Mouse (Mus musculus): ENCODE data around the gene Bank1. TPM values are rescaled to one million over a fixed set of nuclear protein-coding genes. Genes with fewer than 3 reads are reported as not detected.

Bank1 gene
- polyA plus RNA-seq, 1 experiment from 2014 or later: 0.93 TPM

DNA sequence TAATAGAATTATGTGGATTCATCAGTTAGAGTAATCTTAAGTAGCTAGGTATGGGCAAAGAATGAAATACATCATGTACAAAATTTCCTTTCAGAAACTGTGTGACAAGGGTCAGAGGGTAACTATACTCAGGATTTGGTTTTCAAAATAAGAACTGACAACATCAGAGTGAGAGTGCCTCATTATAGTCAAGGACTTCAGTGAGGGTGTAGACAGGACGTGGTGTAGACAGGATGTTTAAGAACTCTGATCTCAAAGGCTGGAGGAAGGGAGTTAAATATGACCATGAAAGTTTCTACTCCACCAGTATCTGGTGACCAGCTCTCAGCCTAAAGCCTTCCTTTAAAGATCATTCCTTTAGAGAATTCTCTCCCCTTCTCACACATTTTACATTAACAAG lies 219.4 kb downstream of the Bank1 start:
- Histone ChIP-seq H3K9ac (ENCODE audit: low read depth, low read length) (no peak overlapping the region), H3K36me3 (ENCODE audit: control insufficient read depth, insufficient read depth, low read length) (no peaks in the 10 kb centered on the region), H3K4me2 (replicated peaks; ENCODE audit: low read depth, low read length) (no peak overlapping the region), H3K27ac (ENCODE audit: low read depth, low read length) (no peak overlapping the region), H3K4me3 (ENCODE audit: low read length) (no peak overlapping the region), H3K9me3 (ENCODE audit: control insufficient read depth, low read length) (no peaks in the 10 kb centered on the region), H3K4me1 (ENCODE audit: control insufficient read depth, insufficient read depth, low read length) (no peaks in the 10 kb centered on the region), H3K27me3 (ENCODE audit: control insufficient read depth, insufficient read depth, low read length) (no peaks in the 10 kb centered on the region)
- 42% methylated on average over 1 of the region's 1 CpGs for WGBS
- no peak for ATAC-seq (ENCODE audit: low FRiP score, low TSS enrichment)

DNA sequence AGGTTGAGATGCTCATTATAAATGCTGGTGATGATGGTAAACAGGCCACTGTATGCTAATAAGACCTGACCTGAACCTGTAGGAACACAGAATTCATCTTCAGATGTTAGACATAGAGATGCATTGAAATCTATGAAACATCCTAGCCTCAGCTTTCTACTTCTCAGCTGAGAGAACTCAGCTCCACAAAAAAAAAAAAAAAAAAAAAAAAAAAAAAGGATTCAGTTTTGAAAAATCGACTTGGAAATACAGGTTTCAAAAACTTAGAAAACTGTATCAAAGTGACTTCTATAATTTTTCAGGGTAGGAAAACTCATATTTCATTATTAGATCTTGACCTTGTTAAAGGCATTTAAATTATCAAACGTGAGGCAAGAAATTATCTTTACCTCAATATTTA lies 222.5 kb downstream of the Bank1 start:
- Histone ChIP-seq H3K4me2 (replicated peaks; ENCODE audit: low read depth, low read length) (no peak overlapping the region), H3K4me3 (ENCODE audit: low read length) (no peak overlapping the region), H3K9me3 (ENCODE audit: control insufficient read depth, low read length) (no peaks in the 10 kb centered on the region), H3K27me3 (ENCODE audit: control insufficient read depth, insufficient read depth, low read length) (no peaks in the 10 kb centered on the region), H3K4me1 (ENCODE audit: control insufficient read depth, insufficient read depth, low read length) (no peaks in the 10 kb centered on the region), H3K36me3 (ENCODE audit: control insufficient read depth, insufficient read depth, low read length) (no peaks in the 10 kb centered on the region), H3K27ac (ENCODE audit: low read depth, low read length) (no peak overlapping the region), H3K9ac (ENCODE audit: low read depth, low read length) (no peak overlapping the region)
- 82% methylated on average over 2 of the region's 2 CpGs for WGBS
- ATAC-seq (ENCODE audit: low FRiP score, low TSS enrichment): no peak

DNA sequence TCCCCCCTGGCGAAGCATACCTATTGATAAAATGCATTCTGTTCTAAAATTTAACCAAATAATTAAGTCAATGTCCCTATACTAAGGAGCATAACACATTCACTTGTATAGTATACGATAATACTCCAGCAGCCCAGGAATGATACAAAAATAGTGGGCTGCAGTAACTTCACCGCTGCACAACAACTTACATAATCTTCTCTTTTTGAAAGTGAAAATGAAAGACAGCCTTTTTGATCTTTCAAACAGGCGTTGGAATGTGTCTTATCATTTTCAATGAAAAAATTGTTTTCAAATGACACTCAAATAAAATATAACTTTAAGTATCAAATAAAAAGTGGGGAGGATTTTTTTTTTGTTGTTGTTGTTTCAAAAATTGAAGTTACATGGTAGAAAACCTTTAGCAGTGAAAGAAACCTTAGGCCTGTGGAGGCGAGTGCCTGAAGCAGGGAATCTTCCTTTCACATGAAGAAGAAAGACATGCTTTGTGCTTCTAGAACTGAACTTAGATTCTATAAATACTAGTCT lies 224.8 kb downstream of the Bank1 start:
- ATAC-seq (ENCODE audit: low FRiP score, low TSS enrichment): no peak
- H3K9me3 ChIP-seq (ENCODE audit: control insufficient read depth, low read length): no peaks in the 10 kb centered on the region
- WGBS: 90% methylated on average over 5 of the region's 5 CpGs
- H3K27me3 ChIP-seq (ENCODE audit: control insufficient read depth, insufficient read depth, low read length): no peaks in the 10 kb centered on the region
- H3K36me3 ChIP-seq (ENCODE audit: control insufficient read depth, insufficient read depth, low read length): no peaks in the 10 kb centered on the region
- no peak overlapping the region for H3K27ac ChIP-seq (ENCODE audit: low read depth, low read length)
- no peak overlapping the region for H3K4me2 ChIP-seq (replicated peaks; ENCODE audit: low read depth, low read length)
- H3K9ac ChIP-seq (ENCODE audit: low read depth, low read length): no peak overlapping the region
- no peaks in the 10 kb centered on the region for H3K4me1 ChIP-seq (ENCODE audit: control insufficient read depth, insufficient read depth, low read length)
- H3K4me3 ChIP-seq (ENCODE audit: low read length): no peak overlapping the region

DNA sequence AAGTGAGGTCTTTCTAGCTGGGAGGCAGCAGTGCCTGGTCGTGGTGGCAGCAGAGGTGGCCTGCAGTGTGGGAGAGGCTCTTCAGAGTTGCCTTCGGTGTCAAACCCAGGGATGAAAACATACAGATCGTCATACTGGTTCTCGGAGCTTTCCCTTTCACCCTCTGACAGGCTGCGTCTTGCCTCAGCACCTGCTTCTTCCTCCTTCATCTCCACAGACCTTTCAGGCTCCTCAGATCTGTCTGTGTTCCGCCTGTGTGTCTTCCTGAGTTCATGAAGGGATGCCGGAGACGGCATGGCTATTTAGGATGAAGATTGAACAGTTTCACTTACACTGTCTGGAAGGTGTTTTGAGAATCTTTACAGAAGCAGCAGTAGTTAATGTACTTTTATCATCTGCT lies 225.6 kb downstream of the Bank1 start:
- no peaks in the 10 kb centered on the region for H3K4me1 ChIP-seq (ENCODE audit: control insufficient read depth, insufficient read depth, low read length)
- H3K27me3 ChIP-seq (ENCODE audit: control insufficient read depth, insufficient read depth, low read length): no peaks in the 10 kb centered on the region
- 85% methylated on average over 8 of the region's 8 CpGs for WGBS
- no peak for ATAC-seq (ENCODE audit: low FRiP score, low TSS enrichment)
- no peak overlapping the region for H3K4me2 ChIP-seq (replicated peaks; ENCODE audit: low read depth, low read length)
- no peaks in the 10 kb centered on the region for H3K9me3 ChIP-seq (ENCODE audit: control insufficient read depth, low read length)
- H3K9ac ChIP-seq (ENCODE audit: low read depth, low read length): no peak overlapping the region
- no peaks in the 10 kb centered on the region for H3K36me3 ChIP-seq (ENCODE audit: control insufficient read depth, insufficient read depth, low read length)
- H3K27ac ChIP-seq (ENCODE audit: low read depth, low read length): no peak overlapping the region
- H3K4me3 ChIP-seq (ENCODE audit: low read length): no peak overlapping the region

DNA sequence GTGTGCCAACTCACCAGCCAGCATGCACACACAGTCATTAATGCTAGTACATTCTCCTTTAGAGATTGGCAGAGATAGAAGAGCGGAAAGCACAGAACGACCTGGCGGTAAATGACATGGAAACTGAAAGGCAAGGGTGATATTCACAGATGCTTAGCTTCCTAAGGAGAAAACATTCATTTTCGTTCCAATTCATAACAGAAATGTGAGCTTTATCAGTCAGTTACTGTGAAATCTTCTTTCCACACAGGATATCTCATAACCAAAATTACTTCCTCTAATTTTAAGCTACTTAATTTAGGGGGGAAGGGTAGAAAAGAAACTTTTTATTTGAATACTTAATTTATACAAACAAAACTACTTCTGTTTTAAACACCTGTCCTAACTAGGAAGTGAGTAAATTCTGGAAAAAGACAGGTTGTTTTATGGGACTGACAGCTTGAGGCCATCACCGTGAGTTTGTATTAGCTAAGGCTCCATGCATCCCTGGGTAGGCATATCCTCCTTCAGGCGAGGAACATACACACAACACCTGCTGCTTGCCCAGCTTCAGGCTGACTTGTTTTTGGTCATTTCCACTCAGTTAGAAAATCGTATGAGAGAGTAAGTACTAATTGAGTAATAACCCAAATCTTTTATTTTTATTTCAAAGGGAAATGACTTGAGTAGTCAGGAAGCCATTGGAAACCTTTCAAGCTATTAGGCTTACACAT lies 238.8 kb downstream of the Bank1 start:
- WGBS: 71% methylated on average over 7 of the region's 7 CpGs
- no peak for ATAC-seq (ENCODE audit: low FRiP score, low TSS enrichment)
- H3K27ac ChIP-seq (ENCODE audit: low read depth, low read length): no peak overlapping the region
- no peaks in the 10 kb centered on the region for H3K36me3 ChIP-seq (ENCODE audit: control insufficient read depth, insufficient read depth, low read length)
- no peak overlapping the region for H3K9ac ChIP-seq (ENCODE audit: low read depth, low read length)
- no peaks in the 10 kb centered on the region for H3K9me3 ChIP-seq (ENCODE audit: control insufficient read depth, low read length)
- no peak overlapping the region for H3K4me3 ChIP-seq (ENCODE audit: low read length)
- H3K4me2 ChIP-seq (replicated peaks; ENCODE audit: low read depth, low read length): no peak overlapping the region
- no peaks in the 10 kb centered on the region for H3K4me1 ChIP-seq (ENCODE audit: control insufficient read depth, insufficient read depth, low read length)
- no peaks in the 10 kb centered on the region for H3K27me3 ChIP-seq (ENCODE audit: control insufficient read depth, insufficient read depth, low read length)

DNA sequence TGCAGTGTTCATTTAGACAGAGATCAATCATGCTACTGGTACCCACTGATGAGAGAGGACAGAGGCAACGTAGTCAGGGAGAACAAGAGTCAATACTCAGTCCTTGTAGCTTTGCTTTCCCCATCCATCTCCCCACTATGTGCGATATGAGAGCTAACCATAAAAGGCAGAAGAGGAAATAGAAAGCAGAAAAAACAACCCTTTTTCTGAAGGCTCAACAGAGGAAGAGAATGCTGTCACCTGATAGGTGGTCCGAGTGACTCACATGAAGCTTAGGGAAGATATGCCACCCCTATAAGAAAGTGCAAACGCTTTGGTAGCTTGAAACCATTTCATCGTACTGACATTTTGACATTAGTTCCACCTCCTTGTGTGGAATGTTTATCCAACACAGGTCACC lies 239.4 kb downstream of the Bank1 start:
- Histone ChIP-seq H3K36me3 (ENCODE audit: control insufficient read depth, insufficient read depth, low read length) (no peaks in the 10 kb centered on the region), H3K27ac (ENCODE audit: low read depth, low read length) (no peak overlapping the region), H3K4me3 (ENCODE audit: low read length) (no peak overlapping the region), H3K9ac (ENCODE audit: low read depth, low read length) (no peak overlapping the region), H3K27me3 (ENCODE audit: control insufficient read depth, insufficient read depth, low read length) (no peaks in the 10 kb centered on the region), H3K4me2 (replicated peaks; ENCODE audit: low read depth, low read length) (no peak overlapping the region), H3K4me1 (ENCODE audit: control insufficient read depth, insufficient read depth, low read length) (no peaks in the 10 kb centered on the region), H3K9me3 (ENCODE audit: control insufficient read depth, low read length) (no peaks in the 10 kb centered on the region)
- WGBS: 78% methylated on average over 5 of the region's 5 CpGs
- ATAC-seq (ENCODE audit: low FRiP score, low TSS enrichment): no peak

DNA sequence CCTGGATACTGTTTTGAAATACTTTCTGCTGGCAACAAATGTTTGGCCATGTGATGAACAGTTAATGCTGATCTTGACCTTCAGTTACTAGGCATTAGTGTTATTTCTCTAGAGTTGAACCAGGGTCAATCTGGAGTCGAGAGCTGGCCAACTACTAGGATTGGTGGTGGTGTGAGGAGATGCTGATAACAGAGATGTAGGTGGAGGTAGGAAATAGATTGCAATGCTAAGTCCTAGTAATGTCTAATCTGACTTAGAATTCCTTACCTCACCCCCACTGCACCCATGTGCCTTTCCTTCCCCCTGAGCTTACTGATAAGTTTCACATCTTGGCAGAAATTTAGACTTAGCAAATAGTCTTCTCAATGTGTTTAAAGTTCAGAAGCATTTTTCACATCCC lies 240.8 kb downstream of the Bank1 start:
- Histone ChIP-seq H3K27me3 (ENCODE audit: control insufficient read depth, insufficient read depth, low read length) (no peaks in the 10 kb centered on the region), H3K27ac (ENCODE audit: low read depth, low read length) (no peak overlapping the region), H3K4me3 (ENCODE audit: low read length) (no peak overlapping the region), H3K9ac (ENCODE audit: low read depth, low read length) (no peak overlapping the region), H3K4me1 (ENCODE audit: control insufficient read depth, insufficient read depth, low read length) (no peaks in the 10 kb centered on the region), H3K9me3 (ENCODE audit: control insufficient read depth, low read length) (no peaks in the 10 kb centered on the region), H3K4me2 (replicated peaks; ENCODE audit: low read depth, low read length) (no peak overlapping the region), H3K36me3 (ENCODE audit: control insufficient read depth, insufficient read depth, low read length) (no peaks in the 10 kb centered on the region)
- ATAC-seq (ENCODE audit: low FRiP score, low TSS enrichment): no peak
- 58% methylated on average over 1 of the region's 1 CpGs for WGBS

DNA sequence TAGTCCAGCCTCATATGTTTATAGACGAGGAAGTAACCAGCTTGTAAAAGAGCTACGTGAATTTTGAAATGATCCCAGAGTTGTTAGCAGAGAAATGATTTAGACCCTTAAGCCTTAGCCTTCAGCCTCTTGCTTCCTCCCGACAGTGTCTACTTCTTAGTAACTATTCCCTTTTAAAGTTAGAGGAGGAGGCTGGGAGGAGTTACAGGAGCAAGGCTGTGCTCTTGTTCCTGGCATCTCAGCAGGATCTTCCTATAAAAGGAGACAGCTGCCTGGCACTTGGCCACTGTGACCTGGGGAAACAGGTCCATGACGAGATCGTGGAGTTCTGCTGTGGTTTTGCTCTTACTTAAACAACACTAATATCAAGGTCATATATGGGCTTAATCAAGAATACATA lies 241.8 kb downstream of the Bank1 start:
- WGBS: 48% methylated on average over 5 of the region's 5 CpGs

DNA sequence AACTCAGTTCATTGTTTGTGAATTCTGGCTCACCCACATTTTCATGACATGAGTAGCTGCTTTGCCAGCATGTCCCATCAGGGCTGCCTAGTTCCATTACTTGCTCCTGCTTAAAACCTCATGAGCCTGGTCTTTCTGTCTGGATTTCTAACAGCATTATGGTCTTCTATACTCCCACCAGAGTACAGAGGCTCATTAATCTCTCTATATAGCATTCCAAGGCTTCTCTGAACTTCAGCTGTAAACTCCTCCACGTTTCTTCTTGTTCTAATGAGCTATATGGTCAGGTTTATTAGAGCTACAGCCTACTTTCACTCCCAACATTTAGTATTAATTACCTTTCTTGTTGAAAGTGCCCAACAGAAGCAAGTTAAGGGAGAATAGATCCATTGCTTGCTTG lies 244.6 kb downstream of the Bank1 start:
- Histone ChIP-seq H3K4me3 (ENCODE audit: low read length) (no peak overlapping the region), H3K36me3 (ENCODE audit: control insufficient read depth, insufficient read depth, low read length) (no peaks in the 10 kb centered on the region), H3K27ac (ENCODE audit: low read depth, low read length) (peak overlapping the region; percentile 30; the same call in 1 of the 2 replicates), H3K9ac (ENCODE audit: low read depth, low read length) (no peak overlapping the region), H3K4me2 (replicated peaks; ENCODE audit: low read depth, low read length) (no peak overlapping the region), H3K27me3 (ENCODE audit: control insufficient read depth, insufficient read depth, low read length) (no peaks in the 10 kb centered on the region), H3K4me1 (ENCODE audit: control insufficient read depth, insufficient read depth, low read length) (no peaks in the 10 kb centered on the region), H3K9me3 (ENCODE audit: control insufficient read depth, low read length) (no peaks in the 10 kb centered on the region)
- peak; percentile 72 for ATAC-seq (ENCODE audit: low FRiP score, low TSS enrichment)
- WGBS: 10% methylated on average over 1 of the region's 1 CpGs

More for the DNA sequence above, 241.8 kb downstream of the Bank1 start:
- 0 out of 2 replicates have a peak, but pooled peaks have one; percentile 29 for ATAC-seq (ENCODE audit: low FRiP score, low TSS enrichment)
- Histone ChIP-seq H3K4me2 (replicated peaks; ENCODE audit: low read depth, low read length) (no peak overlapping the region), H3K27ac (ENCODE audit: low read depth, low read length) (no peak overlapping the region), H3K9ac (ENCODE audit: low read depth, low read length) (no peak overlapping the region), H3K27me3 (ENCODE audit: control insufficient read depth, insufficient read depth, low read length) (no peaks in the 10 kb centered on the region), H3K36me3 (ENCODE audit: control insufficient read depth, insufficient read depth, low read length) (no peaks in the 10 kb centered on the region), H3K9me3 (ENCODE audit: control insufficient read depth, low read length) (no peaks in the 10 kb centered on the region), H3K4me3 (ENCODE audit: low read length) (no peak overlapping the region), H3K4me1 (ENCODE audit: control insufficient read depth, insufficient read depth, low read length) (no peaks in the 10 kb centered on the region)

Data from kidney, embryonic 14.5 days (tissue).